Mouse (Mus musculus): ENCODE measurements around the gene Gck. TPM values are rescaled to one million over a fixed set of nuclear protein-coding genes. Genes with fewer than 3 reads are reported as not detected.

Gene Gck
- polyA plus RNA-seq, 1 experiment from 2014 or later, result 0.84 TPM

GRCm38 (mm10) chr11:5870069-5870468 lies 79.8 kb downstream of the Gck start:
- no peaks in the 10 kb centered on the region for H3K27me3 ChIP-seq (ENCODE audit: insufficient read depth, low read length)
- WGBS, result 80% methylated on average over 16 of the region's 16 CpGs
- no peak for ATAC-seq (ENCODE audit: insufficient read depth)
- H3K4me3 ChIP-seq (ENCODE audit: low read depth, low read length), result no peak overlapping the region
- H3K9ac ChIP-seq, result no peak overlapping the region
- TF ChIP-seq CTCF (IDR thresholded peaks at IDR 0.05; ENCODE audit: low read depth), result no peak
- H3K4me1 ChIP-seq (ENCODE audit: insufficient read depth), result no peaks in the 10 kb centered on the region
- no peaks in the 10 kb centered on the region for H3K9me3 ChIP-seq (ENCODE audit: low read depth, low read length)
- no peak for DNase-seq
- no peak overlapping the region for H3K4me2 ChIP-seq
- no peak overlapping the region for H3K27ac ChIP-seq (ENCODE audit: low read depth)
- H3K36me3 ChIP-seq (ENCODE audit: insufficient read depth), result peaks cover 76% of the 10 kb centered on the region

DNA sequence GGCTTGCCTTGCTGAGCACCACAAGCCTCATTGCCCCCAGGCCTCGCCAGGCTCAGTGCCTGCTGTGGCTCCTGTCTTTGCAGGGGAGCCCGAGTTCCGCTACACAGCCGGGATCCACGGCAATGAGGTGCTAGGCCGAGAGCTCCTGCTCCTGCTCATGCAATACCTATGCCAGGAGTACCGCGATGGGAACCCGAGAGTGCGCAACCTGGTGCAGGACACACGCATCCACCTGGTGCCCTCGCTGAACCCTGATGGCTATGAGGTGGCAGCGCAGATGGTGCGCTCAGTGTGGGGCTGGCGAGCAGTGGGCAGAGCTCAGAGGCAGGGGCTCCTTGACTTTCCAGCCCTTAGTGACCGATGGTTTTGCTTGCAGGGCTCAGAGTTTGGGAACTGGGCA lies 80.5 kb downstream of the Gck start:
- DNase-seq (no peak), ATAC-seq (ENCODE audit: insufficient read depth) (no peak)
- H3K27me3 ChIP-seq (ENCODE audit: insufficient read depth, low read length), result no peaks in the 10 kb centered on the region
- H3K36me3 ChIP-seq (ENCODE audit: insufficient read depth), result peaks cover 72% of the 10 kb centered on the region
- no peak for TF ChIP-seq CTCF (IDR thresholded peaks at IDR 0.05; ENCODE audit: low read depth)
- no peaks in the 10 kb centered on the region for H3K4me1 ChIP-seq (ENCODE audit: insufficient read depth)
- no peak overlapping the region for H3K27ac ChIP-seq (ENCODE audit: low read depth)
- no peaks in the 10 kb centered on the region for H3K9me3 ChIP-seq (ENCODE audit: low read depth, low read length)
- 93% methylated on average over 16 of the region's 16 CpGs for WGBS
- no peak overlapping the region for H3K4me2 ChIP-seq
- no peak overlapping the region for H3K4me3 ChIP-seq (ENCODE audit: low read depth, low read length)
- no peak overlapping the region for H3K9ac ChIP-seq

DNA sequence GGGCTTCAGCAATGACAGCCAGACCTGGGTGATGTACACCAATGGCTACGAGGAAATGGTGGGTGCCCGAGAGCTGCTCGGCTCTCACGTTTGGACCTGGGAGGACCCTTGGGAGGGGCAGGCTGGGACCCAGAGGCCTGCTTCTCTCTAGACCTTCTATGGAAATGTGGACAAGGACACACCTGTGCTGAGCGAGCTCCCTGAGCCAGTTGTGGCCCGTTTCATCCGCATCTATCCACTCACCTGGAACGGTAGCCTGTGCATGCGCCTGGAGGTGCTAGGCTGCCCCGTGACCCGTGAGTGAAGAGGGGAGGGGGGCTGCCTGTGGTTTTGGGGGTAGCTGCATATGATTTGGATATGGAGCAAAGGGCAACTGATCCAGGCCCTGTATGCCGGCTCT lies 81.6 kb downstream of the Gck start:
- H3K27me3 ChIP-seq (ENCODE audit: insufficient read depth, low read length), result no peaks in the 10 kb centered on the region
- TF ChIP-seq CTCF (IDR thresholded peaks at IDR 0.05; ENCODE audit: low read depth), result no peak
- ATAC-seq (ENCODE audit: insufficient read depth) (no peak), DNase-seq (no peak)
- no peak overlapping the region for H3K27ac ChIP-seq (ENCODE audit: low read depth)
- H3K4me2 ChIP-seq, result no peak overlapping the region
- H3K9me3 ChIP-seq (ENCODE audit: low read depth, low read length), result no peaks in the 10 kb centered on the region
- H3K36me3 ChIP-seq (ENCODE audit: insufficient read depth), result peaks cover 62% of the 10 kb centered on the region
- no peaks in the 10 kb centered on the region for H3K4me1 ChIP-seq (ENCODE audit: insufficient read depth)
- WGBS, result 86% methylated on average over 12 of the region's 12 CpGs
- no peak overlapping the region for H3K9ac ChIP-seq
- no peak overlapping the region for H3K4me3 ChIP-seq (ENCODE audit: low read depth, low read length)

DNA sequence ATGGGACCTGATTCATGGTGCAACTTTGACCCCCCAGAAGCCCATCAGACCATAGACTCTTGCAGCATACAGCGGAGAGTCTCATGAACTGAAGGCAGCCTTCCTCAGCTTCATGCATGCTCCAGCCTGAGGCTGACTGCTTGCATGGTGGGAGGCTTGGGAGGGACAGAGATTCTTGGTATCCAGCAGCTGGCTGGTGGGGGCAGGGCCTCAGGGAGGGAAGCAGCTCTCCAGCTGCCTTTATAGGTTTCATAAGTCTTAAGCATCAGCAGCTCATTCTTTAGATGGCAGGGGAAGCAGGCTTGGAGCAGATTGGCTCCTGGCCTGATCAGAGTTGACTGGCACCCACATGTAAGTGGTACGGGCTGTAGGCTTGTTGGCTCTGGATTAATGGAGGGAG lies 82.7 kb downstream of the Gck start:
- H3K9ac ChIP-seq, result no peak overlapping the region
- H3K4me1 ChIP-seq (ENCODE audit: insufficient read depth), result no peaks in the 10 kb centered on the region
- H3K36me3 ChIP-seq (ENCODE audit: insufficient read depth), result peaks cover 51% of the 10 kb centered on the region
- no peak for DNase-seq
- TF ChIP-seq CTCF (IDR thresholded peaks at IDR 0.05; ENCODE audit: low read depth), result no peak
- no peaks in the 10 kb centered on the region for H3K9me3 ChIP-seq (ENCODE audit: low read depth, low read length)
- no peaks in the 10 kb centered on the region for H3K27me3 ChIP-seq (ENCODE audit: insufficient read depth, low read length)
- H3K27ac ChIP-seq (ENCODE audit: low read depth), result no peak overlapping the region
- H3K4me3 ChIP-seq (ENCODE audit: low read depth, low read length), result no peak overlapping the region
- ATAC-seq (ENCODE audit: insufficient read depth), result no peak
- WGBS, result 77% methylated on average over 2 of the region's 2 CpGs
- no peak overlapping the region for H3K4me2 ChIP-seq

DNA sequence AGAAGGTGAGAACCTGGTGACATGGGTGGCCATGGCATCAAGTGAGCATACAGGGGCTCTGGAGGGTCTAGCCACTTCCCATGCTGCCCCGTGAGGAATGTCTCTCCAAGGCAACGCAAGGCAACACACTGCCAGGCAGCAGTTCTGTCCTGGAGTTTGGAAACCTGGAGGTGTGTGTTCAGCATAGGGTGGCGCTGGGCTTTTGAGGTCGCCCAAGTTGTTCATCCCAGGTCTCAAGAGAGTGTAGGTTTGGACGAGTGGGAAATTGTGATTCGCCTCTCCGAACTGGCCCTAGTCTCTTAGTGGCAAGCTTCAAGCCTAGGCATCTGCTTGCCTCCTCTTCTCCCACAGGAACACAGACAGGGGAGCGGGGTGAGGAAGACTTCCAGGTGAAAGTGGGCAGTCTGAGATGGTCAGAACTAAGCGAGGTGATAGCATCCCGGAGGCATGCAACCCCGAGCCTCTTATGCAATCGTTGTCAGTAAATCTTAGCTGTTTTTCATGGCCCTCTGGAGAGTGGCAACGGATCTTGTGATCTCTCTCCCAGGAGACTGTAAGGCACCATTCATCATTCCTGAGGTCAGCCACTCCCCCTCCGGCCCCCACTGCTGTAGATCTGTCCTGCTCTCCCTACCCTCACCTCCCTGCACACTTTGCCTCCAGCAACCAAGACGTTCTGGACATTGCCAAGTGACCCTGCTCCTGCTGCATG lies 87.3 kb downstream of the Gck start:
- Histone ChIP-seq H3K27ac (ENCODE audit: low read depth) (no peak overlapping the region), H3K4me2 (peak overlapping the region; percentile 85), H3K27me3 (ENCODE audit: insufficient read depth, low read length) (no peaks in the 10 kb centered on the region), H3K36me3 (ENCODE audit: insufficient read depth) (peaks cover 7% of the 10 kb centered on the region; the same call in 1 of the 2 replicates), H3K4me1 (ENCODE audit: insufficient read depth) (peaks cover 4% of the 10 kb centered on the region), H3K4me3 (ENCODE audit: low read depth, low read length) (peak overlapping the region; percentile 48), H3K9me3 (ENCODE audit: low read depth, low read length) (no peaks in the 10 kb centered on the region), H3K9ac (peak overlapping the region; percentile 59)
- peak; percentile 40 for DNase-seq
- no peak for TF ChIP-seq CTCF (IDR thresholded peaks at IDR 0.05; ENCODE audit: low read depth)
- ATAC-seq (ENCODE audit: insufficient read depth), result peak; percentile 57
- 10% methylated on average over 15 of the region's 15 CpGs for WGBS

DNA sequence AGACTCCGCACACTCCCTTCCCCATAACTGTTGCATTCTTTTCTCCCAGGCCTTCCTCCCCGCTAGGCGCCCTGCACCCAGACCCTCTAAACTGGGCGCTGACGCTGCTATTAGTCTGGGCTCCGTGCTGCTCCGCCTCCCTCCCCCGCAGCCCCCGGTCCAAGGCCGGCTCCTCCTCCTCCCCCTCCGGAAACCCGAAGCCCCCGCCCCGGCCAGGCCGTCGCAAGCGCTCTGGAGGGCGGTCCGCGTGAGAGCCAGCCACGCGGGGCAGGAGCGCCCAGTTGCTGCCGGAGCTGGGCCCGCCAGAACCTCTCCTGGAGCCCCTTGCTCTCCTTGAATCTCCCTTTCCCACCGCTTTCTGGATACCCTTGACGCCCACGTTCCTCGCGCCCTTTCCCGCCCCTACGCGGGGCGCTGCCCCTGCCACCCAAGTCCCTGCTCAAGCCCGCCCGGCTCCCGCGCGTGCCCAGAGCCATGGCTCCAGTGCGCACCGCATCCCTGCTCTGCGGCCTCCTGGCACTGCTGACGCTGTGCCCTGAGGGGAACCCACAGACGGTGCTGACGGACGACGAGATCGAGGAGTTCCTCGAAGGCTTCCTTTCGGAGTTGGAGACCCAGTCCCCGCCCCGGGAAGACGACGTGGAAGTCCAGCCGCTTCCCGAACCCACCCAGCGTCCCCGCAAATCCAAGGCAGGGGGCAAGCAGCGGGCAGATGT lies 88.0 kb downstream of the Gck start, which contains the start of gene Aebp1:
Gene Aebp1, plus strand, starts transcription at position 270 of the 716 bp plus-strand sequence.
- no peaks in the 10 kb centered on the region for H3K9me3 ChIP-seq (ENCODE audit: low read depth, low read length)
- 1% methylated on average over 59 of the region's 59 CpGs for WGBS
- no peak for TF ChIP-seq CTCF (IDR thresholded peaks at IDR 0.05; ENCODE audit: low read depth)
- DNase-seq (peak; percentile 76), ATAC-seq (ENCODE audit: insufficient read depth) (peak; percentile 84)
- peak within 1 kb of the TSS; percentile 85 for H3K4me2 ChIP-seq
- H3K36me3 ChIP-seq (ENCODE audit: insufficient read depth), result 0 out of 2 replicates have a peak, but pooled peaks cover 4% of the 10 kb centered on the region
- peaks cover 4% of the 10 kb centered on the region for H3K4me1 ChIP-seq (ENCODE audit: insufficient read depth)
- peak within 1 kb of the TSS; percentile 48 for H3K4me3 ChIP-seq (ENCODE audit: low read depth, low read length)
- H3K9ac ChIP-seq, result peak within 1 kb of the TSS; percentile 59
- H3K27ac ChIP-seq (ENCODE audit: low read depth), result no peak within 1 kb of the TSS
- no peaks in the 10 kb centered on the region for H3K27me3 ChIP-seq (ENCODE audit: insufficient read depth, low read length)

DNA sequence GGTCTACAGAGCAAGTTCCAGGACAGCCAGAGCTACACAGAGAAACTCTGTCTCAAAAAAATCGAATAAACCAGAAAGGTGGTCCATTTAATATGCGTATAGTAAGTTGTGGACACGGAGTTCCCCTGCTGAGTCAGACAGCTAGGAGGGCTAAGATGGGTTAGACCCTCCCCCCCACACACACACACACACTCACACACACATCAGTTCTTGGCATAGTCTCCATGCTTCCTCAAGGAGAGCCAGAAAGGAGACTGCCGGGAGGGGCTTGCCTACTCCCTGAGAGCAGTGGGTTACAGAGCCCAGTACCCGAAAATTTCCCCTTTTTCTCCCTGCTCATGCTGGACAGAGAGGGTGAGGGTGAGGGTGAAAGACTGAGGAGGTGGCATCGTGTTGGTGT lies 89.2 kb downstream of the Gck start:
- H3K27ac ChIP-seq (ENCODE audit: low read depth), result no peak overlapping the region

More for the DNA sequence above, 89.2 kb downstream of the Gck start:
- ATAC-seq (ENCODE audit: insufficient read depth) (no peak), DNase-seq (peak; percentile 40)
- H3K36me3 ChIP-seq (ENCODE audit: insufficient read depth), result 0 out of 2 replicates have a peak, but pooled peaks cover 4% of the 10 kb centered on the region
- H3K9ac ChIP-seq, result no peak overlapping the region
- H3K4me3 ChIP-seq (ENCODE audit: low read depth, low read length), result no peak overlapping the region
- H3K9me3 ChIP-seq (ENCODE audit: low read depth, low read length), result no peaks in the 10 kb centered on the region
- no peaks in the 10 kb centered on the region for H3K27me3 ChIP-seq (ENCODE audit: insufficient read depth, low read length)
- peaks cover 4% of the 10 kb centered on the region for H3K4me1 ChIP-seq (ENCODE audit: insufficient read depth)
- no peak for TF ChIP-seq CTCF (IDR thresholded peaks at IDR 0.05; ENCODE audit: low read depth)
- WGBS, result 44% methylated on average over 6 of the region's 6 CpGs
- no peak overlapping the region for H3K4me2 ChIP-seq
